Comparison of ENCODE assay signal across 8 mouse cellular contexts in the genomic region with DNA sequence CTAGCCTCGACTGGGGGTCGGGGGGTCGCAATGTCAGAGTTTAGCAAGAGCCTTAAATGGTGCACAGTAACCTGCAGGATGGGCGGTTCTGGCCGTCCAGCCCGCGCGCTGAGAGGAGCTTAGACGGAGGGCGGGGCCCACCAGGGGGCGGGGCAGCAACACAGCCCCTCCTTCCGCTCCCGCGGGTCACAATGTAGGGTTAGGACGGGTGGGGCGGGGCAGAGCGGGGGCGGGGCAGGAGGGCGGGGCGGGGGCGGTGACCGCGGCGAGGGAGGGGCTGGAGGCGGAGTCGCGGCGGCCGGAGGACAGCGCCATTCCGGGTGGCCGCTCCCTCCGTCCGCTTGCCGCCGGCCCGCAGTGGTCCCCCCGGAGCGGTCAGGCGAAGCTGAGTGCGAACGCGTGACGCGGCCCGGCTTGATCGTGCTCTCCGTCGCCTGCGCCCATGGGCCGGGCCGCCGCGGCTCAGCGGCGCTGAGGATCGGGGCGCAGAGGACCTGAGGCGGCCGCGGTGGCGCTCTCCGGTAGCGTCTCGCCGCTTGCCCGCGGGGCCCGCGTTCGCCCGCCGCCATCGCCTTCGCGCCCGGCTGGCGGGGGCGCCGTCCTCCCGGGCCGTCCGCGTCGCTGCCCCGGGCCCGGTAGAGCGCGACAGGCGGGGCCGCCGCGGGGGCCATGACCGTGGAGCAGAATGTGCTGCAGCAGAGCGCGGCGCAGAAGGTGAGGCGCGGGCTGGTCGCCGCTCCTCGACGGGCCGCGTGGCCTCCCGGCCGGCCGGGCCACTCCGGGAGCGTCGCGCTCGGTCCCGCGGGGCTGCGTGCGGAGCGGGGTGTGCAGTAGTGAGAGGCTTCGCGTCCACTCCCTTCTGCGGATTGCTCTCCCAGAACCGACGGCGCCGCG. TPM values are rescaled to one million over a fixed set of nuclear protein-coding genes. Genes with fewer than 3 reads are reported as not detected.
DNase-seq lines count a peak whose midpoint lies in the region; ATAC-seq lines count a peak whose summit lies in the region.

Usp25 (plus strand) TSS at position 280 of the 894 bp plus-strand sequence.

- under 1% methylated on average over 115 of the region's 126 CpGs for WGBS in hindbrain, embryonic 13.5 days

- peak within 1 kb of the TSS; percentile 91 for H3K9ac ChIP-seq in hindbrain, embryonic 13.5 days

- H3K36me3 ChIP-seq in hindbrain, embryonic 13.5 days: no peaks in the 10 kb centered on the region

- H3K4me1 ChIP-seq in hindbrain, embryonic 13.5 days (replicated peaks): peaks cover 22% of the 10 kb centered on the region

- H3K4me3 ChIP-seq in hindbrain, embryonic 13.5 days: peak within 1 kb of the TSS; percentile 82

- H3K4me2 ChIP-seq in hindbrain, embryonic 13.5 days: peak within 1 kb of the TSS; percentile 72

- peak; percentile 84 for DNase-seq in R1 (ENCODE audit: low read depth, low spot score)
- DNase-seq in cerebellum, postnatal 25 days: peak; percentile 87 to 95
- DNase-seq in frontal cortex, postnatal 25 days (ENCODE audit: low spot score in 2 of 2): peak; percentile 53 to 69
- peak; percentile 77 for DNase-seq in left cerebral cortex, adult 11 months (ENCODE audit: low spot score)
- DNase-seq in lung, postnatal 36 days: peak; percentile 97
- peak; percentile 90 for DNase-seq in retina, embryonic 14.5 days (ENCODE audit: low spot score)
- peak; percentile 96 for DNase-seq in thymus, postnatal 4 days

- peak; percentile 94 for ATAC-seq in hindbrain, embryonic 13.5 days (ENCODE audit: low FRiP score)

- H3K27ac ChIP-seq in hindbrain, embryonic 13.5 days: peak within 1 kb of the TSS; percentile 83

- no peaks in the 10 kb centered on the region for H3K27me3 ChIP-seq in hindbrain, embryonic 13.5 days

- H3K9me3 ChIP-seq in hindbrain, embryonic 13.5 days: no peaks in the 10 kb centered on the region

RNA-seq across cellular contexts. Expression of gene Usp25, which starts in this region (rescaled TPM):
- 11.2 and 13.8 TPM in 2 replicates for polyA plus RNA-seq in hindbrain, embryonic 13.5 days (2015; fragmentation: Nextera tagmentation; extraction: Ambion mirVana)

Comparison
In these comparisons a context has a peak if more than half of its experiments do, and no peak if none do; other contexts are left out.
1. Peak in every context shown above with its lines: DNase-seq, ATAC-seq, H3K4me3 ChIP-seq and H3K27ac ChIP-seq.